Mouse (Mus musculus) hindbrain, embryonic 16.5 days (tissue): ENCODE measurements around the gene Rab4a. TPM values are rescaled to one million over a fixed set of nuclear protein-coding genes. Genes with fewer than 3 reads are reported as not detected.
"Not testable (repeated sequence)": the region's sequence is repeated elsewhere in the genome, so short reads cannot be mapped to it uniquely, and the experiment has no call there.

ENCODE experiments used
- ATAC-seq: fragments of 200-750 bp; cut with Nextera tagmentation; 2 replicates; pipeline ENCODE4 v1.8.0; 2017; ENCODE audit warnings: moderate TSS enrichment, moderate library complexity
- H3K27ac ChIP-seq: fragments of 300-500 bp; sonication (generic); 2 replicates; pipeline ENCODE4 v1.5.1; 2014; ENCODE audit warnings: low read depth, mild to moderate bottlenecking, control low read depth, low read length, moderate library complexity
- H3K27me3 ChIP-seq: fragments of 300-500 bp; sonication (generic); replicated peaks from 2 replicates; pipeline ENCODE4 v1.6.1; 2014; ENCODE audit warnings: low read length; ENCODE audit not compliant: control insufficient read depth, insufficient read depth
- H3K36me3 ChIP-seq: fragments of 300-500 bp; sonication (generic); 2 replicates; pipeline ENCODE4 v1.6.1; 2014; ENCODE audit warnings: mild to moderate bottlenecking, low read length, moderate library complexity, mixed read lengths; ENCODE audit not compliant: control insufficient read depth, insufficient read depth
- H3K4me1 ChIP-seq: fragments of 300-500 bp; sonication (generic); 2 replicates; pipeline ENCODE4 v1.6.1; 2014; ENCODE audit warnings: low read depth, low read length; ENCODE audit not compliant: control insufficient read depth, insufficient read depth
- H3K4me2 ChIP-seq: fragments of 300-500 bp; sonication (generic); 2 replicates; pipeline ENCODE4 v1.6.1; 2014; ENCODE audit warnings: mild to moderate bottlenecking, low read length, control low read depth, moderate library complexity
- H3K4me3 ChIP-seq: fragments of 300-500 bp; sonication (generic); 2 replicates; pipeline ENCODE4 v1.5.1; 2014; ENCODE audit warnings: mild to moderate bottlenecking, low read length, control low read depth, moderate library complexity
- H3K9ac ChIP-seq: fragments of 300-500 bp; sonication (generic); 2 replicates; pipeline ENCODE4 v1.6.1; 2014; ENCODE audit warnings: low read depth, mild to moderate bottlenecking, control low read depth, low read length, moderate library complexity
- H3K9me3 ChIP-seq: fragments of 300-500 bp; sonication (generic); 2 replicates; pipeline ENCODE4 v1.6.1; 2014; ENCODE audit warnings: mild to moderate bottlenecking, low read length, moderate library complexity; ENCODE audit not compliant: control insufficient read depth
- WGBS: fragments of 180-500 bp; shearing (Covaris S2); extraction: QIAGEN DNeasy Blood & Tissue Kit; methylation state at CpG from one replicate; pipeline ENCODE4 v1.1.7; 2014; 5-methylcytosine and 5-hydroxymethylcytosine counted together
- polyA plus RNA-seq: library from polyadenylated mRNA; unstranded; fragments of >200 nt; fragmentation: Nextera tagmentation; extraction: Ambion mirVana; gene quantifications from 2 replicates; pipeline ENCODE4 v1.2.1, GENCODE M21; 2015

Rab4a gene
- polyA plus RNA-seq, 1 experiment from 2014 or later: 87.4 TPM

- 2% methylated on average over 12 of the region's 12 CpGs for WGBS
- peak overlapping the region; percentile 94 for H3K4me2 ChIP-seq
- ATAC-seq: 0 out of 2 replicates have a peak, but pooled peaks have one; percentile 1
- no peaks in the 10 kb centered on the region for H3K9me3 ChIP-seq
- peaks cover 19% of the 10 kb centered on the region for H3K4me1 ChIP-seq
- peak overlapping the region; percentile 79 for H3K4me3 ChIP-seq
- peak overlapping the region; percentile 84 for H3K27ac ChIP-seq
- peak overlapping the region; percentile 95 for H3K9ac ChIP-seq
- no peaks in the 10 kb centered on the region for H3K36me3 ChIP-seq
- H3K27me3 ChIP-seq: no peaks in the 10 kb centered on the region
Observed at GRCm38 (mm10) chr8:123806374-123806935, 670 bp downstream of the Rab4a start.

DNA sequence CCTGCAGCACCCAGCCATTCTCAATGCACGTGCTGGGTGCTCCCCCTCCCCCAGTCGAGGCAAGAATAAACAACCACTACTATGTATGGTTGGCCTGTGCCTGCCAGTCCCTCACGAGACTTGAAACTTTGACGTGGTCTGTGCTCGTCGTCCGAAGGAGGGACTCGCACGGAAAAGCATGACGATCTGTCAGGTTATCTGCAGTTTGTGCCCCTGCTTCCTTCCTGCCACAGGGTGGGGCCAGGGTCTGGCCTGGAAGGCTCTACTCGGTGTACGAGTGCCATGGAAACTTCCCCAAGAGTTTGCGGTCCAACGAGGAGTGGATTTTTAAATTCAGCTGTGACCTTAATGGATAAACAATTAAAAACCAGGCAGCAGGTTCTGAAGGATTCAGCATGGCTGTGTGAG is 1.2 kb downstream of the Rab4a start:
- 8% methylated on average over 14 of the region's 14 CpGs for WGBS
- Histone ChIP-seq H3K9ac (peak overlapping the region; percentile 95), H3K36me3 (no peaks in the 10 kb centered on the region), H3K27ac (no peak overlapping the region; the same call in 1 of the 2 replicates), H3K4me2 (peak overlapping the region; percentile 94), H3K4me1 (peaks cover 19% of the 10 kb centered on the region), H3K27me3 (no peaks in the 10 kb centered on the region), H3K9me3 (no peaks in the 10 kb centered on the region), H3K4me3 (peak overlapping the region; percentile 79)
- 0 out of 2 replicates have a peak, but pooled peaks have one; percentile 34 for ATAC-seq

GRCm38 (mm10) chr8:123807852-123808573 is 2.2 kb downstream of the Rab4a start:
- Histone ChIP-seq H3K4me1 (peaks cover 19% of the 10 kb centered on the region), H3K36me3 (no peaks in the 10 kb centered on the region), H3K27ac (no peak overlapping the region), H3K27me3 (no peaks in the 10 kb centered on the region), H3K4me2 (peak overlapping the region; percentile 94), H3K4me3 (no peak overlapping the region), H3K9ac (no peak overlapping the region), H3K9me3 (no peaks in the 10 kb centered on the region)
- ATAC-seq: no peak
- WGBS: 68% methylated on average over 6 of the region's 6 CpGs

GRCm38 (mm10) chr8:123808671-123809070 is 2.9 kb downstream of the Rab4a start:
- no peaks in the 10 kb centered on the region for H3K27me3 ChIP-seq
- no peak for ATAC-seq
- H3K4me2 ChIP-seq: no peak overlapping the region
- 85% methylated on average over 7 of the region's 7 CpGs for WGBS
- H3K9me3 ChIP-seq: no peaks in the 10 kb centered on the region
- H3K4me1 ChIP-seq: peaks cover 19% of the 10 kb centered on the region
- no peak overlapping the region for H3K4me3 ChIP-seq
- no peaks in the 10 kb centered on the region for H3K36me3 ChIP-seq
- no peak overlapping the region for H3K27ac ChIP-seq
- H3K9ac ChIP-seq: no peak overlapping the region

DNA sequence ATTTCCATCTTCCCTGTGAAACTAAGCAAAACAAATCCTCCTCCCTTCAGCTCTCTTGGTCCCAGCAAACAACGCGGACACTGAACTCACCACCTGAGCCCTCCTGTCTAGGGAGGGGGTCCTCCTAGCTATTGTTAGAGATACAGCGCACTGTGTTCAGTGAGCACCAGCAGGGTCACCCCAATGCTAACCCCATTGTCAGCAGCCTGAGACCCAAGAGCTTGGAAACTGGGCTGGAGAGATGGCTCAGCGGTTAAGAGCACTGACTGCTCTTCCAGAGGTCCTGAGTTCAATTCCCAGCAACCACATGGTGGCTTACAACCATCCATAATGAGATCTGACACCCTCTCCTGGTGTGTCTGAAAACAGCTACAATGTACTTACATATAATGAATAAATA is 3.6 kb downstream of the Rab4a start:
- peaks cover 19% of the 10 kb centered on the region for H3K4me1 ChIP-seq
- not testable (repeated sequence) for H3K4me3 ChIP-seq, H3K27ac ChIP-seq, H3K9ac ChIP-seq, H3K36me3 ChIP-seq, H3K4me2 ChIP-seq, ATAC-seq, H3K9me3 ChIP-seq, H3K27me3 ChIP-seq
- 87% methylated on average over 4 of the region's 4 CpGs for WGBS

- no peak overlapping the region for H3K27ac ChIP-seq
- no peak overlapping the region for H3K4me2 ChIP-seq
- peaks cover 3% of the 10 kb centered on the region; the same call in 1 of the 2 replicates for H3K36me3 ChIP-seq
- no peaks in the 10 kb centered on the region for H3K9me3 ChIP-seq
- WGBS: 87% methylated on average over 5 of the region's 5 CpGs
- ATAC-seq: no peak
- H3K9ac ChIP-seq: no peak overlapping the region
- peaks cover 11% of the 10 kb centered on the region for H3K4me1 ChIP-seq
- H3K27me3 ChIP-seq: no peaks in the 10 kb centered on the region
- no peak overlapping the region for H3K4me3 ChIP-seq
Observed at GRCm38 (mm10) chr8:123812227-123812626, 6.4 kb downstream of the Rab4a start.

GRCm38 (mm10) chr8:123813173-123813891 is 7.5 kb downstream of the Rab4a start:
- Histone ChIP-seq H3K27ac (no peak overlapping the region), H3K36me3 (peaks cover 3% of the 10 kb centered on the region; the same call in 1 of the 2 replicates), H3K9ac (no peak overlapping the region), H3K9me3 (no peaks in the 10 kb centered on the region), H3K4me3 (no peak overlapping the region), H3K4me1 (no peaks in the 10 kb centered on the region), H3K27me3 (no peaks in the 10 kb centered on the region), H3K4me2 (no peak overlapping the region)
- ATAC-seq: no peak
- WGBS: 78% methylated on average over 16 of the region's 16 CpGs

GRCm38 (mm10) chr8:123813892-123814266 is 8.1 kb downstream of the Rab4a start:
- Histone ChIP-seq H3K4me1 (no peaks in the 10 kb centered on the region), H3K9ac (no peak overlapping the region), H3K9me3 (no peaks in the 10 kb centered on the region), H3K36me3 (peaks cover 3% of the 10 kb centered on the region; the same call in 1 of the 2 replicates), H3K27ac (no peak overlapping the region), H3K27me3 (no peaks in the 10 kb centered on the region), H3K4me2 (no peak overlapping the region), H3K4me3 (no peak overlapping the region)
- 75% methylated on average over 4 of the region's 4 CpGs for WGBS
- ATAC-seq: no peak

GRCm38 (mm10) chr8:123815325-123815724 is 9.5 kb downstream of the Rab4a start:
- H3K4me1 ChIP-seq: no peaks in the 10 kb centered on the region
- H3K4me3 ChIP-seq: no peak overlapping the region
- WGBS: 87% methylated on average over 11 of the region's 11 CpGs
- no peaks in the 10 kb centered on the region for H3K27me3 ChIP-seq
- ATAC-seq: no peak
- H3K4me2 ChIP-seq: no peak overlapping the region
- H3K9me3 ChIP-seq: no peaks in the 10 kb centered on the region
- H3K9ac ChIP-seq: no peak overlapping the region
- peaks cover 3% of the 10 kb centered on the region; the same call in 1 of the 2 replicates for H3K36me3 ChIP-seq
- H3K27ac ChIP-seq: no peak overlapping the region
